Mouse (Mus musculus): ENCODE data around the gene Neu2.
"Not testable (repeated sequence)": the region's sequence is repeated elsewhere in the genome, so short reads cannot be mapped to it uniquely, and the experiment has no call there.

The Neu2 gene

GRCm38 (mm10) chr1:87509561-87510165 is at the start of gene Neu2:
Gene Neu2, plus strand, starts transcription at chr1:87509889.
- DNase-seq (ENCODE audit: low spot score): no peak

GRCm38 (mm10) chr1:87467469-87467868 is 42.2 kb upstream of the Neu2 start:
- no peak for DNase-seq (ENCODE audit: low spot score)

GRCm38 (mm10) chr1:87468321-87468720 is 41.4 kb upstream of the Neu2 start:
- peak; percentile 47 for DNase-seq (ENCODE audit: low spot score)

- DNase-seq (ENCODE audit: low spot score): not testable (repeated sequence)
These were observed 39.7 kb upstream of the Neu2 start, which contains the start of gene Snorc for GRCm38 (mm10) chr1:87469971-87470370. Gene Snorc, plus strand, starts transcription at chr1:87470271.

GRCm38 (mm10) chr1:87471914-87472313 is 37.8 kb upstream of the Neu2 start:
- DNase-seq (ENCODE audit: low spot score): no peak

- DNase-seq (ENCODE audit: low spot score): no peak
These were observed 37.1 kb upstream of the Neu2 start for GRCm38 (mm10) chr1:87472576-87472975.

- no peak for DNase-seq (ENCODE audit: low spot score)
These were observed 34.4 kb upstream of the Neu2 start for GRCm38 (mm10) chr1:87475076-87475895.

- no peak for DNase-seq (ENCODE audit: low spot score)
These were observed 27.1 kb upstream of the Neu2 start for GRCm38 (mm10) chr1:87482546-87482945.

- no peak for DNase-seq (ENCODE audit: low spot score)
These were observed 23.3 kb upstream of the Neu2 start for GRCm38 (mm10) chr1:87486386-87486785.

GRCm38 (mm10) chr1:87492285-87492684 is 17.4 kb upstream of the Neu2 start:
- DNase-seq (ENCODE audit: low spot score): no peak

- DNase-seq (ENCODE audit: low spot score): peak; percentile 62
These were observed 16.1 kb upstream of the Neu2 start for GRCm38 (mm10) chr1:87493542-87493941.

GRCm38 (mm10) chr1:87505524-87505923 is 4.2 kb upstream of the Neu2 start:
- DNase-seq (ENCODE audit: low spot score): no peak

GRCm38 (mm10) chr1:87507857-87508256 is 1.8 kb upstream of the Neu2 start:
- no peak for DNase-seq (ENCODE audit: low spot score)

- DNase-seq (ENCODE audit: low spot score): peak; percentile 66
These were observed 813 bp upstream of the Neu2 start for GRCm38 (mm10) chr1:87508591-87509560.

GRCm38 (mm10) chr1:87510166-87510691 is 540 bp downstream of the Neu2 start:
- peak; percentile 74 for DNase-seq (ENCODE audit: low spot score)

GRCm38 (mm10) chr1:87510845-87511244 is 1.2 kb downstream of the Neu2 start:
- no peak for DNase-seq (ENCODE audit: low spot score)

GRCm38 (mm10) chr1:87520467-87520866 is 10.8 kb downstream of the Neu2 start:
- no peak for DNase-seq (ENCODE audit: low spot score)

GRCm38 (mm10) chr1:87521523-87521922 is 11.8 kb downstream of the Neu2 start:
- no peak for DNase-seq (ENCODE audit: low spot score)

GRCm38 (mm10) chr1:87525041-87525440 is 15.4 kb downstream of the Neu2 start:
- no peak for DNase-seq (ENCODE audit: low spot score)

- DNase-seq (ENCODE audit: low spot score): no peak
These were observed 17.5 kb downstream of the Neu2 start for GRCm38 (mm10) chr1:87527191-87527590.

GRCm38 (mm10) chr1:87532346-87532745 is 22.7 kb downstream of the Neu2 start:
- DNase-seq (ENCODE audit: low spot score): no peak

GRCm38 (mm10) chr1:87534118-87534517 is 24.4 kb downstream of the Neu2 start:
- DNase-seq (ENCODE audit: low spot score): no peak
